ENCODE assay signal across 8 mouse cellular contexts in genomic region chr4:41506156-41506555, GRCm38 (mm10). TPM values are rescaled to one million over a fixed set of nuclear protein-coding genes. Genes with fewer than 3 reads are reported as not detected.
DNase-seq lines count a peak whose midpoint lies in the region; ATAC-seq and TF ChIP-seq lines count a peak whose summit lies in the region.

No protein-coding gene starts in this region.

- H3K9me3 ChIP-seq in heart, embryonic 10.5 days: no peaks in the 10 kb centered on the region
- no peaks in the 10 kb centered on the region for H3K9me3 ChIP-seq in neural tube, embryonic 13.5 days

- TF ChIP-seq POLR2A in cortical plate, adult 2 months (IDR thresholded peaks at IDR 0.05; ENCODE audit: extremely low read depth, insufficient read depth, low read length): no peak

- ATAC-seq in neural tube, embryonic 13.5 days (ENCODE audit: low read depth): no peak

- peak overlapping the region; percentile 78 for H3K4me2 ChIP-seq in neural tube, embryonic 13.5 days

- H3K4me1 ChIP-seq in cortical plate, adult 2 months (ENCODE audit: control insufficient read depth, insufficient read depth, low read length): peaks cover 3% of the 10 kb centered on the region; the same call in 1 of the 2 replicates
- peaks cover 35% of the 10 kb centered on the region for H3K4me1 ChIP-seq in heart, embryonic 10.5 days
- H3K4me1 ChIP-seq in neural tube, embryonic 13.5 days (replicated peaks): peaks cover 34% of the 10 kb centered on the region

- no peak overlapping the region for H3K9ac ChIP-seq in neural tube, embryonic 13.5 days

- no peak overlapping the region for H3K27ac ChIP-seq in cortical plate, adult 2 months (ENCODE audit: insufficient read depth, low read length)
- no peak overlapping the region for H3K27ac ChIP-seq in heart, embryonic 10.5 days
- peak overlapping the region; percentile 63; the same call in 1 of the 2 replicates for H3K27ac ChIP-seq in neural tube, embryonic 13.5 days (replicated peaks)

- peak; percentile 64 to 67 for DNase-seq in B cell, adult 2 months
- DNase-seq in T-cell, adult 2 months (ENCODE audit: low spot score): peak; percentile 37
- peak; percentile 86 for DNase-seq in heart, embryonic 10.5 days (ENCODE audit: low spot score)
- peak; percentile 80 for DNase-seq in kidney, adult 9 months
- DNase-seq in lung, adult 18-20 months: peak; percentile 72 to 80
- no peak for DNase-seq in urinary bladder, adult 2 months (ENCODE audit: low spot score)

- no peaks in the 10 kb centered on the region for H3K36me3 ChIP-seq in heart, embryonic 10.5 days
- no peaks in the 10 kb centered on the region for H3K36me3 ChIP-seq in neural tube, embryonic 13.5 days

- H3K4me3 ChIP-seq in cortical plate, adult 2 months (ENCODE audit: insufficient read depth, low read length): no peak overlapping the region
- peak overlapping the region; percentile 69 for H3K4me3 ChIP-seq in heart, embryonic 10.5 days
- no peak overlapping the region for H3K4me3 ChIP-seq in neural tube, embryonic 13.5 days

- H3K27me3 ChIP-seq in heart, embryonic 10.5 days (ENCODE audit: insufficient read depth, poor library complexity, severe bottlenecking): peaks cover 60% of the 10 kb centered on the region
- H3K27me3 ChIP-seq in neural tube, embryonic 13.5 days: peaks cover 33% of the 10 kb centered on the region

- 8% methylated on average over 13 of the region's 13 CpGs for WGBS in heart, embryonic 10.5 days
- 12% methylated on average over 13 of the region's 13 CpGs for WGBS in neural tube, embryonic 13.5 days

- peak; percentile 41 for TF ChIP-seq CTCF in cortical plate, adult 2 months (IDR thresholded peaks at IDR 0.05; ENCODE audit: extremely low read depth, insufficient read depth, low read length)

RNA-seq across cellular contexts. Expression of gene AI464131, which starts 3.3 kb away (rescaled TPM):
- 24.2 and 24.8 TPM in 2 replicates for polyA plus RNA-seq in cortical plate, adult 2 months (2012; rRNA removed)
- 2.9 and 3.2 TPM in 2 replicates for polyA plus RNA-seq in heart, embryonic 10.5 days (2016; fragmentation: Nextera tagmentation; extraction: Ambion mirVana)
- polyA plus RNA-seq in neural tube, embryonic 13.5 days (2015; fragmentation: Nextera tagmentation; extraction: Ambion mirVana): 5.7 and 6.5 TPM in 2 replicates
- 8.0 and 11.4 TPM in 2 replicates for polyA plus RNA-seq in urinary bladder, adult 2 months (2012; rRNA removed)

RNA-seq across cellular contexts. Expression of gene 1110017D15Rik, which starts 11.0 kb away (rescaled TPM):
- 4.6 and 4.9 TPM in 2 replicates for polyA plus RNA-seq in cortical plate, adult 2 months (2012; rRNA removed)
- 1.0 TPM in 1 of 2 replicates, not detected in the other for polyA plus RNA-seq in heart, embryonic 10.5 days (2016; fragmentation: Nextera tagmentation; extraction: Ambion mirVana)
- 6.8 and 8.7 TPM in 2 replicates for polyA plus RNA-seq in neural tube, embryonic 13.5 days (2015; fragmentation: Nextera tagmentation; extraction: Ambion mirVana)
- 0.10 and 0.22 TPM in 2 replicates for polyA plus RNA-seq in urinary bladder, adult 2 months (2012; rRNA removed)

RNA-seq across cellular contexts. Expression of gene Nudt2, which starts 41.2 kb away (rescaled TPM):
- polyA plus RNA-seq in cortical plate, adult 2 months (2012; rRNA removed): 43.4 and 46.5 TPM in 2 replicates
- polyA plus RNA-seq in heart, embryonic 10.5 days (2016; fragmentation: Nextera tagmentation; extraction: Ambion mirVana): 48.1 and 56.6 TPM in 2 replicates
- polyA plus RNA-seq in neural tube, embryonic 13.5 days (2015; fragmentation: Nextera tagmentation; extraction: Ambion mirVana): 57.0 and 62.7 TPM in 2 replicates
- 29.5 and 34.6 TPM in 2 replicates for polyA plus RNA-seq in urinary bladder, adult 2 months (2012; rRNA removed)

RNA-seq across cellular contexts. Expression of gene Kif24, which starts 41.5 kb away (rescaled TPM):
- 0.56 and 0.61 TPM in 2 replicates for polyA plus RNA-seq in cortical plate, adult 2 months (2012; rRNA removed)
- polyA plus RNA-seq in heart, embryonic 10.5 days (2016; fragmentation: Nextera tagmentation; extraction: Ambion mirVana): 6.9 and 9.1 TPM in 2 replicates
- 2.3 and 2.8 TPM in 2 replicates for polyA plus RNA-seq in neural tube, embryonic 13.5 days (2015; fragmentation: Nextera tagmentation; extraction: Ambion mirVana)
- 0.53 and 0.61 TPM in 2 replicates for polyA plus RNA-seq in urinary bladder, adult 2 months (2012; rRNA removed)
